Mouse (Mus musculus): Measurements from ENCODE around the gene Mfsd11. TPM values are rescaled to one million over a fixed set of nuclear protein-coding genes. Genes with fewer than 3 reads are reported as not detected.

The Mfsd11 gene
- polyA plus RNA-seq (2012; rRNA removed), result 35.3 and 37.5 TPM in 2 replicates

GRCm38 (mm10) chr11:116852291-116852890, at the start of gene Mfsd11:
TSS of gene Mfsd11 (plus strand) at chr11:116852440.

GRCm38 (mm10) chr11:116827534-116828165, 24.6 kb upstream of the Mfsd11 start, which contains the start of gene Mxra7:
TSS of gene Mxra7 (minus strand) at chr11:116828046.

GRCm38 (mm10) chr11:116843261-116844233, 8.7 kb upstream of the Mfsd11 start, which contains the start of the genes Mettl23 and Jmjd6:
TSS of gene Mettl23 (plus strand) at chr11:116843278.
TSS of gene Jmjd6 (minus strand) at chr11:116843449.

GRCm38 (mm10) chr11:116852891-116853511, 761 bp downstream of the Mfsd11 start, which contains the start of gene Srsf2:
TSS of gene Srsf2 (minus strand) at chr11:116853094.

GRCm38 (mm10) chr11:116918323-116919185, 66.3 kb downstream of the Mfsd11 start, which contains the start of gene Mgat5b:
TSS of gene Mgat5b (plus strand) at chr11:116918863.

Other genes starting within 250 kb of the Mfsd11 start
- gene Rhbdf2, start 225.4 kb upstream of the Mfsd11 start, polyA plus RNA-seq (2012; rRNA removed), result 2.7 and 4.4 TPM in 2 replicates
- gene Prcd, start 198.9 kb upstream of the Mfsd11 start, polyA plus RNA-seq (2012; rRNA removed), result 1.3 TPM in 2 replicates
- gene Cygb, start 198.1 kb upstream of the Mfsd11 start, polyA plus RNA-seq (2012; rRNA removed), result 16.4 and 18.1 TPM in 2 replicates
- not detected in 2 replicates for gene St6galnac1, start 76.9 kb upstream of the Mfsd11 start, polyA plus RNA-seq (2012; rRNA removed)
- 17.7 and 26.6 TPM in 2 replicates for gene Mxra7, start 24.4 kb upstream of the Mfsd11 start, polyA plus RNA-seq (2012; rRNA removed)
- gene Mettl23, start 9.2 kb upstream of the Mfsd11 start, polyA plus RNA-seq (2012; rRNA removed), result 54.5 and 57.0 TPM in 2 replicates
- gene Jmjd6, start 9.0 kb upstream of the Mfsd11 start, polyA plus RNA-seq (2012; rRNA removed), result 56.7 and 60.6 TPM in 2 replicates
- 693 and 739 TPM in 2 replicates for gene Srsf2, start 654 bp downstream of the Mfsd11 start, polyA plus RNA-seq (2012; rRNA removed)
- gene Mgat5b, start 66.4 kb downstream of the Mfsd11 start, polyA plus RNA-seq (2012; rRNA removed), result 63.5 and 77.1 TPM in 2 replicates

Measured in central nervous system, embryonic 14 days (tissue).